Mouse (Mus musculus): ENCODE results near the gene D3Ertd751e. TPM values are rescaled to one million over a fixed set of nuclear protein-coding genes. Genes with fewer than 3 reads are reported as not detected.

D3Ertd751e gene
- polyA plus RNA-seq (2015; fragmentation: Nextera tagmentation; extraction: Ambion mirVana): 12.1 and 12.2 TPM in 2 replicates

- Histone ChIP-seq H3K9me3 (no peaks in the 10 kb centered on the region), H3K27me3 (no peaks in the 10 kb centered on the region), H3K9ac (peak within 1 kb of the TSS; percentile 88), H3K4me2 (peak within 1 kb of the TSS; percentile 81), H3K36me3 (no peaks in the 10 kb centered on the region), H3K4me3 (peak within 1 kb of the TSS; percentile 78), H3K4me1 (replicated peaks) (peaks cover 21% of the 10 kb centered on the region), H3K27ac (peak within 1 kb of the TSS; percentile 97)
- ATAC-seq (ENCODE audit: low FRiP score): peak; percentile 99
- WGBS: under 1% methylated on average over 66 of the region's 66 CpGs
These were observed at the start of gene D3Ertd751e, which contains the start of gene Sclt1 for GRCm38 (mm10) chr3:41742278-41742934. D3Ertd751e (plus strand) TSS chr3:41742611. Sclt1 (minus strand) TSS chr3:41742514.

- Histone ChIP-seq H3K4me3 (no peak overlapping the region), H3K4me2 (no peak overlapping the region), H3K27ac (no peak overlapping the region), H3K4me1 (replicated peaks) (no peaks in the 10 kb centered on the region), H3K9me3 (no peaks in the 10 kb centered on the region), H3K27me3 (no peaks in the 10 kb centered on the region), H3K9ac (no peak overlapping the region), H3K36me3 (peaks cover 28% of the 10 kb centered on the region)
- no peak for ATAC-seq (ENCODE audit: low FRiP score)
- WGBS: 83% methylated on average over 1 of the region's 1 CpGs
These were observed 46.7 kb upstream of the D3Ertd751e start for GRCm38 (mm10) chr3:41695681-41696080.

GRCm38 (mm10) chr3:41741601-41742277 is 672 bp upstream of the D3Ertd751e start:
- peak; percentile 4; the same call in 1 of the 2 replicates for ATAC-seq (ENCODE audit: low FRiP score)
- Histone ChIP-seq H3K27me3 (no peaks in the 10 kb centered on the region), H3K4me2 (peak overlapping the region; percentile 81), H3K4me3 (peak overlapping the region; percentile 78), H3K9me3 (no peaks in the 10 kb centered on the region), H3K27ac (peak overlapping the region; percentile 97), H3K4me1 (replicated peaks) (peaks cover 21% of the 10 kb centered on the region), H3K9ac (peak overlapping the region; percentile 88), H3K36me3 (no peaks in the 10 kb centered on the region)
- under 1% methylated on average over 39 of the region's 39 CpGs for WGBS

GRCm38 (mm10) chr3:41743436-41743835 is 1.0 kb downstream of the D3Ertd751e start:
- H3K4me3 ChIP-seq: peak overlapping the region; percentile 78
- no peak overlapping the region for H3K9ac ChIP-seq
- H3K4me2 ChIP-seq: peak overlapping the region; percentile 64
- no peaks in the 10 kb centered on the region for H3K9me3 ChIP-seq
- H3K4me1 ChIP-seq (replicated peaks): peaks cover 21% of the 10 kb centered on the region
- ATAC-seq (ENCODE audit: low FRiP score): no peak
- no peaks in the 10 kb centered on the region for H3K27me3 ChIP-seq
- 43% methylated on average over 6 of the region's 6 CpGs for WGBS
- H3K36me3 ChIP-seq: no peaks in the 10 kb centered on the region
- no peak overlapping the region for H3K27ac ChIP-seq

GRCm38 (mm10) chr3:41754556-41754955 is 12.1 kb downstream of the D3Ertd751e start:
- 77% methylated on average over 2 of the region's 2 CpGs for WGBS
- no peaks in the 10 kb centered on the region for H3K4me1 ChIP-seq (replicated peaks)
- H3K27ac ChIP-seq: no peak overlapping the region
- H3K9ac ChIP-seq: no peak overlapping the region
- H3K4me2 ChIP-seq: no peak overlapping the region
- peaks cover 3% of the 10 kb centered on the region; the same call in 1 of the 2 replicates for H3K36me3 ChIP-seq
- H3K27me3 ChIP-seq: no peaks in the 10 kb centered on the region
- H3K9me3 ChIP-seq: no peaks in the 10 kb centered on the region
- no peak overlapping the region for H3K4me3 ChIP-seq
- no peak for ATAC-seq (ENCODE audit: low FRiP score)

GRCm38 (mm10) chr3:41762091-41762490 is 19.7 kb downstream of the D3Ertd751e start:
- Histone ChIP-seq H3K36me3 (peaks cover 3% of the 10 kb centered on the region; the same call in 1 of the 2 replicates), H3K4me3 (no peak overlapping the region), H3K4me2 (no peak overlapping the region), H3K9ac (no peak overlapping the region), H3K27ac (no peak overlapping the region), H3K9me3 (no peaks in the 10 kb centered on the region), H3K27me3 (no peaks in the 10 kb centered on the region), H3K4me1 (replicated peaks) (no peaks in the 10 kb centered on the region)
- ATAC-seq (ENCODE audit: low FRiP score): no peak
- 88% methylated on average over 3 of the region's 3 CpGs for WGBS

- Histone ChIP-seq H3K4me3 (no peak overlapping the region), H3K27ac (no peak overlapping the region), H3K9me3 (no peaks in the 10 kb centered on the region), H3K4me2 (no peak overlapping the region), H3K4me1 (replicated peaks) (no peaks in the 10 kb centered on the region), H3K9ac (no peak overlapping the region), H3K36me3 (no peaks in the 10 kb centered on the region), H3K27me3 (no peaks in the 10 kb centered on the region)
- no peak for ATAC-seq (ENCODE audit: low FRiP score)
These were observed 70.0 kb downstream of the D3Ertd751e start for GRCm38 (mm10) chr3:41812447-41812846.

Other genes with a start within 250 kb of the D3Ertd751e start
- 11.2 and 12.4 TPM in 2 replicates for gene Jade1, start 186.9 kb upstream of the D3Ertd751e start, polyA plus RNA-seq (2015; fragmentation: Nextera tagmentation; extraction: Ambion mirVana)
- 21.3 and 22.1 TPM in 2 replicates for gene Sclt1, start 97 bp upstream of the D3Ertd751e start, polyA plus RNA-seq (2015; fragmentation: Nextera tagmentation; extraction: Ambion mirVana)

Data from hindbrain, embryonic 13.5 days (tissue).